Mouse (Mus musculus) limb, embryonic 12.5 days (tissue): ENCODE data around the gene Apol8. TPM values are rescaled to one million over a fixed set of nuclear protein-coding genes. Genes with fewer than 3 reads are reported as not detected.
"Not testable (repeated sequence)": the region's sequence is repeated elsewhere in the genome, so short reads cannot be mapped to it uniquely, and the experiment has no call there.

Experiments used
- ATAC-seq: fragments of 200-750 bp; cut with Nextera tagmentation; 2 replicates; pipeline ENCODE4 v1.8.0; 2017; ENCODE audit warnings: low read depth, moderate TSS enrichment; ENCODE audit not compliant: insufficient number of reproducible peaks, insufficient read depth, low FRiP score, low TSS enrichment
- H3K27ac ChIP-seq: fragments of 300-500 bp; sonication (generic); 2 replicates; pipeline ENCODE4 v1.5.1; 2016; ENCODE audit warnings: mild to moderate bottlenecking, moderate library complexity
- H3K27me3 ChIP-seq: fragments of 300-500 bp; sonication (generic); 2 replicates; pipeline ENCODE4 v1.6.1; 2016; ENCODE audit warnings: mild to moderate bottlenecking, moderate library complexity
- H3K36me3 ChIP-seq: fragments of 300-500 bp; sonication (generic); 2 replicates; pipeline ENCODE4 v1.6.1; 2016; ENCODE audit warnings: mild to moderate bottlenecking, moderate library complexity
- H3K4me1 ChIP-seq: fragments of 300-500 bp; sonication (generic); replicated peaks from 2 replicates; pipeline ENCODE4 v1.6.1; 2016
- H3K4me2 ChIP-seq: fragments of 300-500 bp; sonication (generic); 2 replicates; pipeline ENCODE4 v1.6.1; 2016; ENCODE audit warnings: mild to moderate bottlenecking, moderate library complexity
- H3K4me3 ChIP-seq: fragments of 300-500 bp; sonication (generic); replicated peaks from 2 replicates; pipeline ENCODE4 v1.5.1; 2016; ENCODE audit warnings: mild to moderate bottlenecking
- H3K9ac ChIP-seq: fragments of 300-500 bp; sonication (generic); replicated peaks from 2 replicates; pipeline ENCODE4 v1.6.1; 2016; ENCODE audit warnings: mild to moderate bottlenecking, moderate library complexity
- H3K9me3 ChIP-seq: fragments of 300-500 bp; sonication (generic); 2 replicates; pipeline ENCODE4 v1.6.1; 2016; ENCODE audit warnings: mild to moderate bottlenecking, moderate library complexity
- WGBS: fragments of 180-500 bp; shearing (Covaris S2); methylation state at CpG from one replicate; pipeline ENCODE4 v1.1.7; 2016; 5-methylcytosine and 5-hydroxymethylcytosine counted together
- polyA plus RNA-seq: library from polyadenylated mRNA; unstranded; fragments of >200 nt; fragmentation: Nextera tagmentation; extraction: Ambion mirVana; gene quantifications from 2 replicates; pipeline ENCODE4 v1.2.1, GENCODE M21; 2016

Apol8 gene
- polyA plus RNA-seq, 1 experiment from 2014 or later, result 0.23 TPM

DNA sequence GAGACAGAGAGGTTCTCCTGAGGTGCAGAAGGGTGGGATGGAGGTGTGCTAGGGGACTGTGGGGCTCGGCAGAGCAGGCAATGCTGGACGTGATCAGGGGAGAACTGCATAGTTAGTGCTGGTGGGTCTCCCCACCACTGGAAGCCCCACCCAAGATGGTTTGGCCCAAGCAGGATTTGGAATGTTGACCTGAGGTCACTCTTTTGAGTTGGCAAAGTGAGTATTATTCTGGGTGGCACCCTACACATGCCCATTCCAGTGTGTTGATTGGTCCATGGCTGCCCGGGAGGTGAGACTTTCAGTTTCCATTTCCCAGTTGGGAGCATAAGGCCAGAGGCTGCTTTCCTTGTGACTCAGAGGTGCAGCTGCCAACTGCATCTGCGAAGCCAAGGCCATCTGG lies 28.1 kb downstream of the Apol8 start, which contains the start of gene Apol9b:
Gene Apol9b (plus strand): TSS at position 301 of the 400 bp plus-strand sequence.
- H3K36me3 ChIP-seq, ATAC-seq, H3K4me1 ChIP-seq, H3K4me3 ChIP-seq, H3K27ac ChIP-seq, H3K27me3 ChIP-seq, H3K9me3 ChIP-seq, H3K9ac ChIP-seq, H3K4me2 ChIP-seq: not testable (repeated sequence)
- 86% methylated on average over 1 of the region's 4 CpGs for WGBS

GRCm38 (mm10) chr15:77727745-77728144 lies 29.1 kb downstream of the Apol8 start:
- H3K27me3 ChIP-seq, H3K4me3 ChIP-seq, H3K27ac ChIP-seq, ATAC-seq, H3K9ac ChIP-seq, H3K36me3 ChIP-seq, H3K4me2 ChIP-seq, H3K4me1 ChIP-seq, H3K9me3 ChIP-seq: not testable (repeated sequence)
- WGBS, result 81% methylated on average over 3 of the region's 3 CpGs

GRCm38 (mm10) chr15:77727139-77727538 lies 29.7 kb downstream of the Apol8 start:
- H3K4me3 ChIP-seq, H3K9me3 ChIP-seq, H3K27ac ChIP-seq, ATAC-seq, H3K36me3 ChIP-seq, H3K9ac ChIP-seq, H3K27me3 ChIP-seq, H3K4me1 ChIP-seq, H3K4me2 ChIP-seq: not testable (repeated sequence)
- 5% methylated on average over 3 of the region's 3 CpGs for WGBS

DNA sequence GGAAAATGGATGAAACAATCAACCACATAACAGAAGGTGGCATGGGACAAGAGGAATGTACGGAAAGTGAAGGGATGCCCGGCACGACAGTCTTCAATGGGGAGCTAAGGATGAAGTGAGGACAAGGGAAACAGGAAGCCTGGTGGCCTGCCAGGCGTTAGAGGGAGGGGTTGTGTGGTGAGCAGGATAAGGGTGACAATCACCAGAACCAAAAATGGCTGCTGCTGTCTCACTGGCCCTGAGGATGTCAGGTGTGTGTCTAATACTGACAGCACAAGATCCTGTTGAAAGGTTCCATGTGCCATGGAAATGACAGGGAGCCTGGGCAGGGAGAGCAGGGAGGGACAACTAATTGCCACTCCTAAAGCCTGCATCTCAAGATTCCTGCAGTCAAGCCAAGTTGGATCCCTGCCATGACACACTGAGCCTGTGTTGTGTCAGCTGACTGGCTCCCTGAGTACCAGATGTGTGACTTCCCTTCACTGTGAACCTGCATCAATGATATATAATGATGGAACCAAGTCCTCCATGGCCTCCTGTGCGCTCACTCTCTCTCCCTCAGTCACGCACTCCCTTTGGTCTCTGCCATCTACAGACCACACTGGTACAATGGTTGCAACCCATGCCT lies 31.3 kb downstream of the Apol8 start:
- H3K4me2 ChIP-seq, H3K9me3 ChIP-seq, H3K9ac ChIP-seq, H3K4me3 ChIP-seq, H3K27me3 ChIP-seq, ATAC-seq, H3K4me1 ChIP-seq, H3K36me3 ChIP-seq, H3K27ac ChIP-seq: not testable (repeated sequence)
- 85% methylated on average over 6 of the region's 6 CpGs for WGBS

- H3K27me3 ChIP-seq, ATAC-seq, H3K9ac ChIP-seq, H3K4me3 ChIP-seq, H3K9me3 ChIP-seq, H3K4me2 ChIP-seq, H3K36me3 ChIP-seq, H3K27ac ChIP-seq, H3K4me1 ChIP-seq: not testable (repeated sequence)
- WGBS, result 19% methylated on average over 3 of the region's 10 CpGs
Observed at GRCm38 (mm10) chr15:77724208-77724911, 32.4 kb downstream of the Apol8 start.

DNA sequence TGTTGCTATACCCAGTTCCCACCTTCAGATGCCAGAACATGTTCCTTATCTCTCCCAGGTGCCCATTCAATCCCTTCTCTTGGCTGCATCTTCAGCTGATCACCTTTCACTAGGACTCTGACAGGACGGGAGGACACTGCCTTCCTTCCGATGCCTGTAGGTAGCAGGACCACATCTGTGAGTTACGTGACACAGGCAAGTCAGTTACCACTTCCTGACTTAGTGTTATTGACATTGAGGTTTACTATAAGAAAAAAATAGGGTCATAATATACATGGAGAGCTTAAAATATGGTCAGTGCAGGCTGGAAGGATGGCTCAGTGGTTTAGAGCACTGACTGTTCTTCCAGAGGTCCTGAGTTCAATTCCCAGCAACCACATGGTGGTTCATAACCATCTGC lies 35.3 kb downstream of the Apol8 start:
- not testable (repeated sequence) for H3K4me3 ChIP-seq, H3K27ac ChIP-seq, ATAC-seq, H3K9ac ChIP-seq, H3K4me1 ChIP-seq, H3K9me3 ChIP-seq, H3K36me3 ChIP-seq, H3K27me3 ChIP-seq, H3K4me2 ChIP-seq
- WGBS, result no CpG with 5 or more reads among the region's 3 CpGs

GRCm38 (mm10) chr15:77718240-77718639 lies 38.6 kb downstream of the Apol8 start:
- H3K4me1 ChIP-seq, H3K9me3 ChIP-seq, H3K4me2 ChIP-seq, H3K9ac ChIP-seq, ATAC-seq, H3K27ac ChIP-seq, H3K27me3 ChIP-seq, H3K36me3 ChIP-seq, H3K4me3 ChIP-seq: not testable (repeated sequence)
- 61% methylated on average over 2 of the region's 6 CpGs for WGBS

- ATAC-seq, H3K27ac ChIP-seq, H3K4me3 ChIP-seq, H3K4me2 ChIP-seq, H3K27me3 ChIP-seq, H3K9ac ChIP-seq, H3K4me1 ChIP-seq, H3K9me3 ChIP-seq, H3K36me3 ChIP-seq: not testable (repeated sequence)
- 67% methylated on average over 1 of the region's 1 CpGs for WGBS
Observed at GRCm38 (mm10) chr15:77708936-77709335, 47.9 kb downstream of the Apol8 start.

DNA sequence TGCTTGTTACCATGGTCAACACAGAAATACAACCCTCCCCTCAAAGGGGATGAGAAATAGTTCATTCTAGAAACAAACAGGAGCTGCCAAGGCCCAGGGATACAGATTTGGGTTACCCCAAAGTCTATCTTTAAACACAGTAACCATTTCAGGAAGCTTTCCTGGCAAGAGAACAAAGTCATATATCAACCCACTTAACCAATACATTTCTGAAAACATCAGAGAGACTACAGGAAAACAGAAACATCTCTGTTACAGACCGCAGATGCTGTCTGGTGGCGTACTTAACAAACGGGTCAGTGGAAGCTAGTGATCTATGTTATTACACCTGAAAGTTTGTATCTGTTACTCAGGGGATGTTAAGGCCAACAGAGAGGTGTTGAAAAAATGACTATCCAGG lies 51.5 kb downstream of the Apol8 start:
- H3K36me3 ChIP-seq, H3K4me1 ChIP-seq, H3K27me3 ChIP-seq, H3K4me2 ChIP-seq, H3K4me3 ChIP-seq, ATAC-seq, H3K9me3 ChIP-seq, H3K9ac ChIP-seq, H3K27ac ChIP-seq: not testable (repeated sequence)
- WGBS, result 85% methylated on average over 3 of the region's 3 CpGs

DNA sequence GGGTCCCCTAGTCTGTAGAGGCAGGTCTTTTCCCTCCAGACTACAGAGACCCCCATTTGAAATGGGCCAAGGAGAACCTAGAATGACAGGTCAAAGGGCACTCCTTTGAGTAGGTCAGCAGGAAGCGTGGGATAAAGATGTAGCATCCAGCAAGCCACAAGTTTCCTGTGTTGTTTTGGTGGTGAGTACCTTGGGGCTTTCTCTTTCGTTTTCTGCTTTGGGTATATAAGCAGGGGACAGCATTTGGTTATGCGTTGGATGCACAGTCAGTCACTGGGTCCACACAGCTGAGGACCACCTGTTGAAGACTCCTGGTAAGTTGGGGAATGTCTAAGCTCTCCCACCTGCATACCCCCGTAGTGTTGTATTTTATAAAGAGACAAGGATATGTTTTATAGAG lies 58.1 kb downstream of the Apol8 start, which contains the start of gene Apol7e:
Gene Apol7e (plus strand): TSS at position 202 of the 400 bp plus-strand sequence.
- not testable (repeated sequence) for H3K36me3 ChIP-seq, H3K27me3 ChIP-seq
- 76% methylated on average over 4 of the region's 4 CpGs for whole genome bisulfite sequencing

More for the DNA sequence above, 58.1 kb downstream of the Apol8 start, which contains the start of gene Apol7e:
- not testable (repeated sequence) for ATAC-seq, H3K9ac ChIP-seq, H3K4me2 ChIP-seq, H3K9me3 ChIP-seq, H3K27ac ChIP-seq, H3K4me1 ChIP-seq, H3K4me3 ChIP-seq
